Mouse (Mus musculus) olfactory bulb, adult 2 months (tissue): ENCODE results near the gene Utp18. TPM values are rescaled to one million over a fixed set of nuclear protein-coding genes. Genes with fewer than 3 reads are reported as not detected.
A peak's percentile ranks its signal among the peaks of the same experiment; 100 is the strongest.
"Not testable (repeated sequence)": the region's sequence is repeated elsewhere in the genome, so short reads cannot be mapped to it uniquely, and the experiment has no call there.

Experiments
- H3K27ac ChIP-seq: fragments of 200-500 bp; 2 replicates; pipeline ENCODE4 v1.5.1; 2012; ENCODE audit warnings: low read depth, low read length; ENCODE audit not compliant: insufficient read depth
- H3K4me1 ChIP-seq: fragments of 200-500 bp; 2 replicates; pipeline ENCODE4 v1.6.1; 2012; ENCODE audit warnings: low read length; ENCODE audit not compliant: control insufficient read depth, insufficient read depth
- H3K4me3 ChIP-seq: fragments of 200-500 bp; 2 replicates; pipeline ENCODE4 v1.5.1; 2012; ENCODE audit warnings: mild to moderate bottlenecking, low read depth, low read length, moderate library complexity; ENCODE audit not compliant: insufficient read depth
- CTCF ChIP-seq: fragments of 200-500 bp; IDR thresholded peaks from 2 replicates; pipeline ENCODE4 v1.5.1; 2012; ENCODE audit warnings: low read depth, mild to moderate bottlenecking, low read length, moderate library complexity; ENCODE audit not compliant: insufficient read depth
- POLR2A ChIP-seq: fragments of 200-500 bp; IDR thresholded peaks from 2 replicates; pipeline ENCODE4 v1.6.1; 2012; ENCODE audit warnings: mild to moderate bottlenecking, low read depth, low read length, moderate library complexity; ENCODE audit not compliant: insufficient read depth
- WGBS: fragments of 180-500 bp; shearing (Covaris S2); methylation state at CpG from one replicate; pipeline ENCODE4 v1.1.7; 2018; 5-methylcytosine and 5-hydroxymethylcytosine counted together
- polyA plus RNA-seq: library from polyadenylated mRNA; stranded (reverse); fragments of >200 nt; gene quantifications from 2 replicates; pipeline ENCODE4 v1.2.4, GENCODE M21; 2012; ENCODE audit warnings: low replicate concordance; ENCODE audit not compliant: missing spikeins, insufficient read depth, insufficient read length

Gene Utp18
- polyA plus RNA-seq, result not detected in 2 replicates

- 1% methylated on average over 80 of the region's 83 CpGs for WGBS
- TF ChIP-seq CTCF (no peak), POLR2A (peak; percentile 65)
- Histone ChIP-seq H3K4me3 (peak within 1 kb of the TSS; percentile 93), H3K27ac (peak within 1 kb of the TSS; percentile 97), H3K4me1 (peaks cover 5% of the 10 kb centered on the region)
These were observed at the start of gene Utp18, which contains the start of gene Mbtd1 for GRCm38 (mm10) chr11:93885572-93886410. Gene Utp18, minus strand, starts transcription at chr11:93885766. Gene Mbtd1, plus strand, starts transcription at chr11:93885852.

- H3K4me3 ChIP-seq, result no peak overlapping the region
- H3K4me1 ChIP-seq, result no peaks in the 10 kb centered on the region
- TF ChIP-seq CTCF (no peak), POLR2A (no peak)
- H3K27ac ChIP-seq, result no peak overlapping the region
These were observed 43.5 kb upstream of the Utp18 start for GRCm38 (mm10) chr11:93929106-93929505.

GRCm38 (mm10) chr11:93915019-93915418 is 29.5 kb upstream of the Utp18 start:
- not testable (repeated sequence) for H3K4me1 ChIP-seq, H3K4me3 ChIP-seq, H3K27ac ChIP-seq
- 92% methylated on average over 2 of the region's 2 CpGs for WGBS

GRCm38 (mm10) chr11:93911603-93912002 is 26.0 kb upstream of the Utp18 start:
- peaks cover 2% of the 10 kb centered on the region; the same call in 1 of the 2 replicates for H3K4me1 ChIP-seq
- H3K4me3 ChIP-seq, result no peak overlapping the region
- no peak for TF ChIP-seq POLR2A
- TF ChIP-seq CTCF, result no peak
- H3K27ac ChIP-seq, result no peak overlapping the region
- 90% methylated on average over 3 of the region's 3 CpGs for WGBS

GRCm38 (mm10) chr11:93908829-93909228 is 23.3 kb upstream of the Utp18 start:
- Histone ChIP-seq H3K4me3 (no peak overlapping the region), H3K27ac (no peak overlapping the region), H3K4me1 (peaks cover 2% of the 10 kb centered on the region; the same call in 1 of the 2 replicates)
- 78% methylated on average over 9 of the region's 9 CpGs for WGBS
- TF ChIP-seq CTCF (no peak), POLR2A (no peak)

- Histone ChIP-seq H3K4me3 (no peak overlapping the region), H3K27ac (no peak overlapping the region), H3K4me1 (no peaks in the 10 kb centered on the region)
- no peak for TF ChIP-seq CTCF
- no peak for TF ChIP-seq POLR2A
- WGBS, result 79% methylated on average over 3 of the region's 3 CpGs
These were observed 22.3 kb upstream of the Utp18 start for GRCm38 (mm10) chr11:93907839-93908238.

- Histone ChIP-seq H3K4me3 (no peak overlapping the region), H3K4me1 (no peaks in the 10 kb centered on the region), H3K27ac (no peak overlapping the region)
- TF ChIP-seq POLR2A (no peak), CTCF (no peak)
- WGBS, result 82% methylated on average over 4 of the region's 4 CpGs
These were observed 21.3 kb upstream of the Utp18 start for GRCm38 (mm10) chr11:93906834-93907233.

GRCm38 (mm10) chr11:93897732-93898131 is 12.2 kb upstream of the Utp18 start:
- no peak for TF ChIP-seq POLR2A
- no peak for TF ChIP-seq CTCF
- no peaks in the 10 kb centered on the region for H3K4me1 ChIP-seq
- no peak overlapping the region for H3K27ac ChIP-seq
- H3K4me3 ChIP-seq, result no peak overlapping the region
- 89% methylated on average over 3 of the region's 3 CpGs for WGBS

- 2% methylated on average over 4 of the region's 4 CpGs for WGBS
- H3K4me3 ChIP-seq, result peak overlapping the region; percentile 73
- H3K4me1 ChIP-seq, result peaks cover 5% of the 10 kb centered on the region
- TF ChIP-seq POLR2A, result no peak
- TF ChIP-seq CTCF, result no peak
- no peak overlapping the region for H3K27ac ChIP-seq
These were observed 1.5 kb upstream of the Utp18 start for GRCm38 (mm10) chr11:93887080-93887447.
